Mouse (Mus musculus): Measurements from ENCODE around the gene Rnft2.

Rnft2 gene

DNA sequence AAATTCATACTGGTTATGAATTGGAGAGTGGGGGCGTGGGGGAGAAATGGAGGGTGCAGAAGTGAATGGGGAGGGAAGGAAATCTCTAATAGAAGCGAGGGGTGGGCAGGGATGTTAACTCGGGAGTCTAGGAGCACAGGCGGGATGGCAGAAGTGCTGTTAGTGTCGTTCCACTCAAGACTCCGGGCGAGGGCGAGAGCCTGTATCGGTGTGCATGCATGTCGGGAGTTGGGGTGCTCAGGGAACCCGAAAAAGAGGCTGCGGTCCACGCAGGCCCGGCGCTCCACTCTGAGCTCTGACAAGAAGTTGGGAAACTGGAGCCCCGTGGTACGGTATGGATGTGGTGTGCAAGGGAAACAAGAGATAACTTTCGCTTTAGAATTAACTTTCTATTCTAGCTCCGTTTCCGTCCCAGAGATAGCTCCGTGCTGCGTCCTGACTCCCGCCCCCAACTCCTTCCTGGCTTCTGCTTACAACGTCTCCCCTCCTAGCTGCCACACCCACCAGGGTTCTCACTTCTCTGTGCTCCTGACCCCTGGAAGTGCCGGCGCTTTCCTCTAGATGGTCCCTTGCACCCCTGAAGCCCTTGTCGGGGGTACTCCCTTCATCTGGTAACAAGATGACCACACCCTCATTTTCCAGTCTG is 72.7 kb downstream of the Rnft2 start:
- no peak for DNase-seq (ENCODE audit: low spot score)

DNA sequence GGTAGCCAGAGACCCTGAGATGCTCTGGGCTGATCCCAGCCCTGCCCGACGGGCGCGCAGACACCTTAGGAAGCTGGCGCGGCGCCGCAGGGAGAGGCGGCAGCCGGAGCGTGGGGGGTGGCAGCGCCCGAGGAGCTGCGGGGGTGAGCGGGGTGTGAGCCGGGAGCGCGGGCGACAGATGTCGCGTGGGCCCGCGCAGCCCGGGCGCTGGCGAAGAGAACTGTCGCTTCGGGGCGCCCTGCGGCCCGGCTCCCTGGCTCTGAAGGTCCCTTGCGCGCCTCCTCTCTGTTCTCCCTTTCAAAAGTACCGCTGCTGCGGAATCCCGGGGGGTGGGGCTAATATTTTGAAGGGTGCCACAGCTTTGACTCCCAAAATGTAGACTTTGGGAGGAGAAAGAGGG is 73.3 kb downstream of the Rnft2 start:
- DNase-seq (ENCODE audit: low spot score), result no peak

DNA sequence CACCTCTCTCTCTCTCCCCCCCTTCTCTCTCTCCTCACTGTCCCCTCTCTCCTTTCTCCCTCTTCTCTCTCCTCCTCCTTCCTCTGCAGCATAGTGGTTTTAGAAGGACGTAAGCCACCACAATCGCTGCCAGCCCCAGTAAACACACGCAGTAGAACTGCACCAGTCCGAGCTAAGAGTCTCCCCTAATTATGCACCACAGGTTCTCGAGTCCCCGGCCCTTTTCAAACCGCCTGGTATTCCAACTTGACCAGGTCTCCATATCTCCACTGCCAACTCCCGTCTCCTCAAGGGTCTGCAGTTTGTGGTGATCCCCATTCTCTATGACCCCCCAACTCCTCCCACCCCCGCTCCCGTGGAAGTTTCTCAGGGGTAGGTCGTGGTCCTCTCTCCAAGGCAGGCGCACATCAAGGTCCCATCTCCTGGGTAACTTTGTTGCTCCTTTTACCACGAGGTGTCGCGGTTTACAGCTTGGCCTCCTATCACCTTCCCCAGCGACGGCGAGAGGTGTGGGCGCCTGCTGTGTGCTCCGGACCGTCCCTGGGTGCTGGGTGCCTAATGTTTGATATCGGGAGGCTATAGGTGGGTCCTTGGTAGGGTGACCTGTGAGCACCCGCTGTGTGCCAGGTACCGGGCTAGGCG is 73.9 kb downstream of the Rnft2 start:
- DNase-seq (ENCODE audit: low spot score), result no peak

DNA sequence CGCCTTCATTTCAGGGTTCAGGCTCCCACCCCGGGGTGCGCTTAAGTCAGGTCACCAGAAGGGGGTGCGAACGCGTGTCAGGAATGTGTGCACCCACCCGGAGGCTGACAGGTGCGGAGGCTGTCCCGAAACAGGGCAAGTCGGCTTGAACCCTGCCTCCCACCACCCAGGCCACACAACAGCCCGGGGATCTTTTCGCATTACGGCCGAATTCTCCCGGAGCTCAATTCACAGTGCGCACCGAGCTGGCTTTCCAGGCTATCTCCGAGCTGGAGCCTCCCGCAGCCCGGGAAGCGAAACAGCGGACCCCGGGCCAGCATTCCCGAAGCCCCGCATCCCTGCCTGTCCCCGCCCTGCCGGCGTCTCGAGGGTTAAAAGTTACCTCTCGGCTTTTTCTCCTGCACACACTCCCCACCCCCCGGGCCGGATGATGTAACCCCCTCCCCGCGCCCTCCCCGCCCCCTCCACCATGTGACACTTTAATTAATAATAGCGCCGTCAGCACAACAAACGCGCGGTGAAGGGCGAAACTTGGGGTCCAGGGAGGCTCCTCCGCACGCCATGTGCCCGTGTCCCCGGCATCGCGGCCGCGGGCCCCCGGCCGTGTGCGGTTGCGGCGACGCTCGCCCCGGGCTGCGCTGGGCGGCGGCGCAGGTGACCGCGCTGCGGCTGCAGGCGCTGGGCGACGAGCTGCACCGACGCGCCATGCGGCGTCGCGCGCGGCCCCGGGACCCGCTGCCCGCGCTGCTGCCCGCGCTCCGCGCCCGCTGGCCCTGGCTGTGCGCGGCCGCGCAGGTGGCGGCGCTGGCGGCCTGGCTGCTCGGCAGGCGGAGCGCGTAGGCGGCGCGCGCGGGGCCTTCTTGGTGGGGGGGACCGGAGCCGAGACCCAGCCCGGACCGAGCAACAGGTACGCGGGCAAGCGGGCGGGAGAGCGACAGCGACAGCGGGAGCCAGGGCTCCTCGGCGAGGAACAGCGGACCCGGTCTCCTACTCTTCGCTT is 75.4 kb downstream of the Rnft2 start:
- no peak for DNase-seq (ENCODE audit: low spot score)

DNA sequence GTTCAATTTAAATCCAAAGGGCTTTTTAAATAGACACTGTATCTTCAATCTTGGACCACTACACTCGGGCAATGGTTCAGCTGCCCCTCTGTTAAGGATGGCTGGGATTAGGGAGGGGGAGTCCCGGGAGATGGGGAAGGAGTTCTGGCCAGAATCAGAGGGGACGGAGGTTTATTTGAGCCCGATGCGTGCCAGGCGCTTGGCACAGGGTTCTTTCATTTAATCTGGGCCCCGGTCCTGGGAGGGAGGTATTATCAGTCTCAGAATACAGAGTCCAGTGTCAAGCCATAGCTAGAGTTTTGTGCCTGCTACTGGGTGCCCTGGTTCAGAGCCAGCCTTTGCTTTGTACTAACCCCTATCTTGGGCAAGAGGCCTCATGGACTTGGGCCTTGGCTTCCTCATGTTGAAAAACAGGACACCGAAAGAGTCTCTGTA is 77.3 kb downstream of the Rnft2 start:
- DNase-seq (ENCODE audit: low spot score), result no peak

DNA sequence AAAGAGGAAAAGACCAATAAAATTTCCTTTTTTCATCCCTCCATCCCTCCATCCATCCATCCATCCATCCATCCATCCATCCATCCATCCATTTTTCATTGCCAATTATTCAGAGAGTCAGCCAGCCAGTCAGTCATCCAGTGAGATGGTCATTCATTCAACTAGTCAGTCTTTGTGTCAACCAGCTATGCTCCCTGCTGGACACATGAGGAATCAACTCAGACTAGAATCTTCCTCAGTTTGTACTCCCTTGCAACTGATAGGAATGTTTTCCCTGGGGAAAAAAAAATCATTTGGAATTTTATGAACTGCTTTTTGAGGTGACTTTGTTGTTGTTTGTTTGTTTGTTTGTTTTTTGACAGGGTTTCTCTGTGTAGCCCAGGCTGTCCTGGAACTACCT is 79.5 kb downstream of the Rnft2 start:
- no peak for DNase-seq (ENCODE audit: low spot score)

DNA sequence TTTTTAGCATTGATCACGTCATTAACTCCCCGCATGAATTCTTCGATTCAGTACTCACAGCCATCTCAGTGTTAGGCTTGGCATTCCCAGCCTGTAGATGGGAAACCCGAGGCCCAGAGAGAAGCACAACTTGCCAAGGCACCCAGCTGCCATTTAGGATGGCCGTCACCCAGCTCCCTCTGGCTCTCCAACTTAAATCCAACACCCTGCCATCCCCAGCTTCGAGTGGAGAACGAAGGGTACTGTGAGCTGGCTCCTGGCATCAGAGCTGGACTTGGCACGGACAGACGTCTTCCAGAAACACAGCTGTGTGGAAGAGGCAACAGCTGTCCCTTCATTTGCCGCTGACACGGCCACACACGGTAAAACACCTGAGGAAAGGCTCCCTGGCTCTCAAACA is 80.3 kb downstream of the Rnft2 start, which contains the start of gene Hrk:
Gene Hrk, plus strand, starts transcription at position 68 of the 400 bp plus-strand sequence.
- no peak for DNase-seq (ENCODE audit: low spot score)

DNA sequence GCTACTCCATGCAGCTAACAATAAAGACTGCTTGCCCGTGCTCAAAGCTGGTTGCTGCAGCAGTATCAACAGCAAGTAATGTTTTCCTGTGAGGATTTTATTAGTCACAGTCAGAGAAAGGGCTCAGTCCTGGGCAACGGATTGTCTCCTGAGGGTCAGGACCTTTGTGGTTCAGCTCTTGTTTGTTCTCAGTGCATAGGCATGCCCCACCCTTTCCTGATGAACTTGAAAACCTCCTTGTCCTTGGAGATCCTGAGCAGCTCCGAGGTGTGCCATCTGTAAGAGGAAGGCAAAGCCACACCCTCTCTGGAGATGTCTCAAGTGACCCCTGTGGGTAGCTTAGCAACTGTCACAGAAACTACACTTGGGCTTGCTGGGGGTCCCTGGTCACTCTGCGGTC is 84.2 kb downstream of the Rnft2 start:
- no peak for DNase-seq (ENCODE audit: low spot score)

DNA sequence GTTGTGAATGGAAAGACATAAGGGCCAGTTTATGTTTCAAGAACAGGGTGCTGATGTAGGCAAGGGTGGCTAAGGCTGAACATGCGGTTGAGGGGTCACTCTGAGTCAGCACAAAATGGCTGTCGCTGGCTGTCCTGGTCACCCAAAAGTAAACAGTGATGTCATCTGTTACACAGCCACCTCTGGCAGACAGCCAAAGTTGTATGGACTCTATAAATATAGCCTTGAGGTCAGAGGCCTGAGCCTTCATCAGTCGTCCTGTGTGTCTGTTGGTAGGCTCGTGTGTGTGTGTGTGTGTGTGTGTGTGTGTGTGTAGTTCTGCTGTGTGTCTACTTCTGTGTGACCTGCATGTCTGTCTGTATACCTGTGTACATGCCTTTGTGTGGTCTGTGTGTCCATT is 87.9 kb downstream of the Rnft2 start:
- no peak for DNase-seq (ENCODE audit: low spot score)

DNA sequence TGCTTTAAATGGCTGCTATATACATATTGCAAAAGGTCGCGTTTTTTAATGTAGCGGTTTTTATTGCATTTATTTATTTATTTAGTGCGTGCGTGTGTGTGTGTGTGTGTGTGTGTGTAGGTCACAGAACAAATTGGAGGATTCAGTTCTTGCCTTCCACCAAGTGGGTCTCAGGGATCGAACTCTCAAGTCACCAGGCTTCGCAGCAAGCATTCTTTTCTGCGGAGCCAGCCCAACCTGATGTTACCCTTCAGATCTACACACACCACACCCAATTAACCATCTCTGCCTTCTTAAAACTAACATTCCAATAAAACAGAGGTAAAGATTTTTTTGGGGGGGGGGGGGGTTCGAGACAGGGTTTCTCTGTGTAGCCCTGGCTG is 89.4 kb downstream of the Rnft2 start:
- DNase-seq (ENCODE audit: low spot score), result no peak

DNA sequence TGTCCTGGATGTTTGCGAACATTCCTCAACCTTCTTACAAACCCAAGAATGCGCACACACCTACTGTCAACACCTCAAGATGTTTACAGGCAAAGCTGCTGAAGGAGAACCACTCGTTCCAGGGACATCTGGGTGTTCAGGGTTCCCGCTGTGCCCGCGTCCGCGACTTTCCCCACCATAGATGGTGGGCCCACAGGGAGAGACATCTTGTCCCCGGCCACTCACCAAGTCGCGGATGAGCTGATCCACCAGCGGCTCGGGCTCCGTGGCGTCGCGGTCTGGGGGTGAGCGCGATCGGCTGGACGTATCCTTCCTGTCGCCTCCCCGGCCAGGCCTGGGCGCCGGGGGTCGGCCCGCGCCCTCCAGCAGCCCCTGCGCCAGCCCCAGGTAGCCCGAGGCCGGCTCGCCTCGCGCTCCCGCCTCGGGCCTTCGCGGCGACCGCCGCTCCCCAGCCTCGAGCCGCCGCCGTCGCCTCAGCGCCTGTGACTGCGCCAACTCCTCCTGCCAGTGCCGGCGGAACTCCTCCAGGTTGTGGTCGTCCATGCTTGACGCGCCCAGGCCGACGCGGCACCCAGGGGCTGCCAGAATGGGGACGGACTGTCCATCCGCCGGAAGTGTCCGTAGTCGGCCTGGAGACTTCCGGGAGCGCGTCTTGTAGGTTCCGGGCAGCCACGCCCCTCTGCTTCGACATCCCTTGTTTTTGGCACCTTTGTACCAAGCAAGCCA is 89.9 kb downstream of the Rnft2 start, which contains the start of gene Fbxw8:
Gene Fbxw8, minus strand, starts transcription at position 626 of the 726 bp plus-strand sequence.
- peak; percentile 73 for DNase-seq (ENCODE audit: low spot score)

DNA sequence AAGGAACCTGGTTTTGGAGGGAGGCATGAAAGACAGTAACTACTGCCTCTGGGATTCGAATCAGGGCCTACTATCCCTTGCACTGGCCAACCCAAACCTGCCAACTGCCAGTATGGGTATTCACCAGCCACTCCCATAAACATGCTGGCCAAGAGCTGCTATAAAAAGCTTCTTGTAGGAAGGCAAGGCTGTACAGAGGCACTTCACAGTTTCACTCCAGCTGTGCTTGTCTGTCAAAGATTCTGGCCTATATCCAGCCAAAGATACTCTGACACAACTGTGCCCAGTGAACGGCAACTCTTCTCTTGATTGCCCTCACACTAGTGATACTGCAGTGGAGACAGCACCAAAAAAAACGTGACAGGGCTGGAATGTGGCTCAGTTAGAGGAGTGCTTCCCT is 95.2 kb downstream of the Rnft2 start:
- DNase-seq (ENCODE audit: low spot score), result no peak

DNA sequence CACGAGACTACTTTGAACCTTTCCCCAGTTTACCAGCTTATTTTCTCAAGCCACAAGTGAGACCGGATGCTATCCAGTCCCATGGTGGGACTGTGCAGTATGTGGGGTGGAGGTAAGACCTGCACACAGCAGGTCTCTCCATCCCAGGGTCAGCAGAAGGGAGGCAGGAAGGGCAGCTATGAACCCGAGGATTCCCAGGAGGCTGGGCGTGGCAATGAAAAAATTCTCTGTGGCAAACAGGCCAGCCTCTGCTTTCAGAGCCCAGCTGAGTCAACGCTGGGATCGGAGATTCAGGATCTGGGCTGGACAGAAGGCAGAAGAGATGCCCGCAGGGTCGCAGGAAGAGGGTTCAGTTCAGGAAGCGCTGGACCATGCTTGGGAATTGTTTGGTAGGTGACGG is 97.7 kb downstream of the Rnft2 start:
- DNase-seq (ENCODE audit: low spot score), result no peak

DNA sequence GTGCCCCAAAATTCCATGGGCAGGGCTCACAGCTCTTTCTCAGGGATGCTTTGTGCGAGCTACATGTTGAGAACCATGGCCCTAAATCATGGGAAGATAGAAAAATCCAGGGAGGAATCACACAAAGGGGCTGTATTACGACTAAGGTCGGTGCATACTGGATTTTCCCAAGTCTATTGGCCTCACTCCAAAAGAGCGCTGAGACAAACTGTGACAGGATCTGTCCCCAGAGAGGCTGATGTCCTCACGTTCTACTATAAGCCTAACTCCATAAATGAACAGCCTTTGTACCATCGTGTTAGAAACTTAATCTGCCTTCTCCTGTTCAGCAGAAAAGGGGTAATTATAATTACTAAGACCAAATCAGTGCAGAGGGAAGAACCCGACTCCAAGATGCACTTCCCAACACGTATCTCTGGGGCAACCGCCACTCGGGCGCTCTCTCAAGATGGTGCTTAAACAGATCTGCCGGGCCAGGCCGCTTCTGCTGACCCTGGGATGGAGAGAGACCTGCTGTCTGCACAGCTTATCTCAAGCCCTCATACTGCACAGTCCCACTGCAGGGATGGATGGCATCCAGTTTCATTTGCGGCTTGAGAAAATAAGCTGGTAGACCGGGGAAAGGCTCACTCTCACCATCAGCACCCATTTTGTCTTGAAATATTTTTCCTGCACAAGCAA is 98.8 kb downstream of the Rnft2 start:
- no peak for DNase-seq (ENCODE audit: low spot score)

DNA sequence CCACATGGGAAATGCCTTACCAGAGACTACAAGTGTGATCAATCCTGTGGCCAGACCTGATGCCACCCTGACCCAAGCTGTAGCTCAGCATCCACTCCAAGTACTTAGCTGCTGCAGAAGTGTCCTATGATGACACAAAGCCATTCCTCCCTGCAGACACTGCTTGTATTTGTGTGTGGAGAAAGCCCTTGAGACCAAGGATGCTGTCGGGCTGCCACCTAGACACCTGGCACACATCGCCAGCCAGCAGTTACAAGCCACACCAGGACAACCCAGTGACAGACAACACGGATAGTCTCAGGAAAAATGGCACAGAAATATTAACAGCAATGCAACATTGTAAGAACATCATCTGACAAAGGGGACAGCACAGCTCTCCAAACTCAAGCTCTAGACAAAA is 99.5 kb downstream of the Rnft2 start:
- no peak for DNase-seq (ENCODE audit: low spot score)

DNA sequence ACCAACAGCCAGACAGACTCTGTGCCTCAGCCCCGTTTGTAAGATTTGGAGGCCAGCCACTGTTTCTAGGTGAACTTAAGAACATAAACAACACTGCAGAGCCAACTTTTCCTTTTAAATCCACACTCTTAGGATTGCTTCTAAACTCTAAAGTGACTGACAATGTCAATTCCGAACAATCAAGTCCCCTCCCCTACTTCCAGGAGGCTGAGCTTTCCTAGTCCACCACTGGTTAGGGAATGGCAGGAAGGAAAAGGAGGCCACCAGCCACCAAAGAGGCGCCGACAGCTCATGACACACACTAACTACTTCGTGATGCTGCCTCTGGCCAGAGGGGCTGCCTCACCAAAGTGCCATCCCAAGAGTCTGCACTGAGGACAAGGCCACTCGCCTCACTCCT is 100.1 kb downstream of the Rnft2 start:
- no peak for DNase-seq (ENCODE audit: low spot score)

DNA sequence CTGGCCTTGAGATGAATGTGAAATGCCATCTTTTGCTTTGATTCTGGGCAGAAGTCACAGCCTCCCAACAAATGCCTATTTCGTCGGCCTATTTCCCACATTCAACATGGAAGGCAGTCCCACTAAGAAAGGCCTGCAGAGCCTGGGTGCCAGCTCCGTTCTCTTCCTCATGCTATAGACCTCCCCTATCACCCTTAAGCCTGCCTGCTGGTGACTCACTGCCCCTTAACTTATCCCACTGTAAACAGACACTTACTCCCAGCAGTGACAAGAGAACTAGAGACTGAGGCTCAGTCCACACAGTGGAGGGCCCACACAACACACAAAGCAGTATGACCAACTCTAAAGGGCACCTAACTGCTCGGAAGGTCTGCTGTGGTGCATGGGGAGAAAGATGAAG is 100.6 kb downstream of the Rnft2 start:
- no peak for DNase-seq (ENCODE audit: low spot score)

DNA sequence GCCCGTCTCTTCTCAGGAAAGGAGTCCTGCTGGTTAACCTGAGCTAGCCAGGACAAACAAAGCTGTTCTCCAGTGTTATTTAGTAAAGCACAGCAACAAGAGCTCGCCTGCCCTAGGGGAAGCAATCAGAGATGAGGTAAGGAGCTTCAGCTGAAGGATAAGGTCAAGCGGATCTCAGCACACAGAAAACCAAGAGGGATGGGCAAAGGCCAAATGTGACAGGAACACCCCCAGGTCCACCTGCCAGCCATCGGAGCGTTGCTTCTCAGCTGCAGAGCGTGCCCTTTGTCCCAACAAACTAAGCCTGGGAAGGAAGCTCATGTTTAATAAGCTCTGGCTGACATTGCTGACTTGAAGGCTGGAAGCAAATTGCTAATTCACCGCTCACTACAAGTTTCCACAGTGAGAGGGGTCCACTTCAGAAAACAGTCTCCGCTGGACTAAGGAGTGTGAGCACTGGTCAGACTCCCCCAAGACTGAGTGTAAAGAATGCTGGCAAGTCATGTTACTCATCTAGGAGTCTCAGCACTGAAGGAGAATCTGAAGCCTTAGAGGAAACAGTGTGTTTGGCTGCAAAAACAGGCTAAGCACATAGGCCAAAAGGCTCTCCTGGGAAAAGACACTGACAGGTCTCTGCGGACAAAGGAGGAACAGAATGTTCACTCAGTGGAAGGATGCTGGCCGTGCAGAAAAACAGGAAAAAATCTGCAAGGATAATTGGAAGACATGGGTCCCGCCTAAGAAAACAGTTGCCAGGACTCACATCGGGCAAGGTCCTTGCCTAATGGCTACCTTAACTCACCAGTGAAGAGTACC is 101.5 kb downstream of the Rnft2 start:
- DNase-seq (ENCODE audit: low spot score), result no peak

DNA sequence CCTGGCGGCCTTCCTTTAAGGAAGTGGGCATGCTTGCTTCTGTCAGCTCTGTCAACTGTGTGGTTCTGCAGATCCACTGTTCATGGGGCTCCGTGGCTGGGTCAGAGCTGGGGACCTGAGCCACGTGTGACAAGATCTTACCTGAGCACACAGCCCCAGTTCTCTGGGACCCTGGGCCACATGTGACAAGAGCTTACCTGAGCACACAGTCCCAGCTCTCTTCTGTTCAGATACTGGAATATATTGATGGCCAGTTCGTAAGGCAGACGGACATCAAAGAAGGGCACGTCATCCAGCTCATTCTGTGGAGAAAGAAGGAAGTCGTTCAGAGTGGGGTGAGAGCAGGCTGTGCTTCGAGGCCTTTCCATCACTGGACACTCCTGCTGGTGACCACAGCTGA is 102.4 kb downstream of the Rnft2 start:
- DNase-seq (ENCODE audit: low spot score), result no peak

Measured in urinary bladder, postnatal 10 days (tissue).